Mouse (Mus musculus): ENCODE measurements around the gene Reg3b. TPM values are rescaled to one million over a fixed set of nuclear protein-coding genes. Genes with fewer than 3 reads are reported as not detected.

Reg3b gene
- total RNA-seq (2023) = not detected

GRCm38 (mm10) chr6:78370357-78370756 is at the start of gene Reg3b:
Gene Reg3b (plus strand): TSS chr6:78370657.

GRCm38 (mm10) chr6:78378765-78379164 is 8.3 kb downstream of the Reg3b start, which contains the start of gene Reg3d:
Gene Reg3d (minus strand): TSS chr6:78378865.

DNA sequence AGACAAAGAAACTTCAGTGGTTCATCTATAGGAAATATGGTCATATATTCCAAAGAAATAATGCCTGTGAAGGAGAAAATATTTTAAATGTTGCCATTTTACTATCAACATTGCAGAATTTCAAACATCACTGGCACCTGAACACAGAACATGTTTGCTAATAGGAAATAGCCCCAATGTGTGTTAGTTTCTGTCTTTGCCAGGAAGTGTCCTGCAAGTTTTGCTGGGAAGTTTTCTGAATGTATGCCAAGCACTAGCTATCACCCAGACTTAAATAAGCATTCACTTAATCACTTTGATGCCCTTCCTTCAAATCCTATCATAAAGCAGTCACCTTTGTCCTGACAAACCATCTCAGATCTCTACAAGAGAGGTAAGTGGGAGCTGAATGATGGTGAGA is 10.0 kb downstream of the Reg3b start, which contains the start of gene Reg3a:
TSS of gene Reg3a (plus strand) at position 301 of the 400 bp plus-strand sequence.

DNA sequence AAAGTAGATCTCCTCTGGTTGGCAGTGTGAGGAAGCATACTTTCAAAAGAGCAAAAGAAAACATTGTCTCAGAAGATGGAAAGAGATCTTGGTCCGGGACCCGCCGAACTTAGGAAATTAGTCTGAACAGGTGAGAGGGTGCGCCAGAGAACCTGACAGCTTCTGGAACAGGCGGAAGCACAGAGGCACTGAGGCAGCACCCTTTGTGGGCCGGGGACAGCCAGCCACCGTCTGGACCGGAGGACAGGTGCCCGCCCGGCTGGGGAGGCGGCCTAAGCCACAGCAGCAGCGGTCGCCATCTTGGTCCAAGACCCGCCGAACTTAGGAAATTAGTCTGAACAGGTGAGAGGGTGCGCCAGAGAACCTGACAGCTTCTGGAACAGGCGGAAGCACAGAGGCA is 24.9 kb downstream of the Reg3b start, which contains the start of gene Reg2:
TSS of gene Reg2 (plus strand) at position 301 of the 400 bp plus-strand sequence.

GRCm38 (mm10) chr6:78422411-78422810 is 52.0 kb downstream of the Reg3b start, which contains the start of gene Reg1:
Gene Reg1 (plus strand): TSS chr6:78422711.

Other genes with a start within 250 kb of the Reg3b start
- not detected for gene Reg3d, start 8.2 kb downstream of the Reg3b start, total RNA-seq (2023)
- gene Reg3a, start 10.1 kb downstream of the Reg3b start, total RNA-seq (2023) = not detected
- gene Reg2, start 25.0 kb downstream of the Reg3b start, total RNA-seq (2023) = not detected
- 0.79 TPM for gene Reg1, start 52.1 kb downstream of the Reg3b start, total RNA-seq (2023)
- gene Reg3g, start 98.2 kb downstream of the Reg3b start, total RNA-seq (2023) = not detected